ENCODE assay signal across 8 mouse cellular contexts in the genomic region with DNA sequence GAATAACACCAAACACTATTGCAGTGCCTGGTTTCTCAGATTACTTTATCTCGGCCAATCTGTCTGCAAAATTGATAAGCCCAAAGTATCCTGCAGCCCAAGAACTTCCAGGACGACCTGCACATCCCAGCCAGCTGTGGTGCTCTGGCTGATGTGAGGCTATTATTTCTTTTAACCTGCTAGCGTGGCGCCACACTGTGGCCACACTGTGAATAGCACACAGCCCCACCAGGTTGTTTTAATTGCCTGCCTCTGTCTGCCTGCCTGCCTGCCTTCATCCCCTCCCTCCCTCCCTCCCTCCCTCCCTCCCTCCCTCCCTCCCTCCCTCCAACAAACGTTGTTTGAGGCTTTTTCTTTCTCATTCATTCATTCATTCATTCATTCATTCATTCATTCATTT. TPM values are rescaled to one million over a fixed set of nuclear protein-coding genes. Genes with fewer than 3 reads are reported as not detected.
DNase-seq lines count a peak whose midpoint lies in the region; ATAC-seq lines count a peak whose summit lies in the region.

No protein-coding gene starts in this region.

- no peak overlapping the region for H3K4me3 ChIP-seq in hindbrain, embryonic 10.5 days
- H3K4me3 ChIP-seq in hindbrain, embryonic 12.5 days: no peak overlapping the region

- peaks cover 27% of the 10 kb centered on the region for H3K4me1 ChIP-seq in hindbrain, embryonic 10.5 days (replicated peaks)
- peaks cover 19% of the 10 kb centered on the region for H3K4me1 ChIP-seq in hindbrain, embryonic 12.5 days

- H3K36me3 ChIP-seq in hindbrain, embryonic 10.5 days: no peaks in the 10 kb centered on the region
- H3K36me3 ChIP-seq in hindbrain, embryonic 12.5 days: no peaks in the 10 kb centered on the region

- no peak overlapping the region for H3K27ac ChIP-seq in hindbrain, embryonic 10.5 days
- H3K27ac ChIP-seq in hindbrain, embryonic 12.5 days: no peak overlapping the region

- H3K9me3 ChIP-seq in hindbrain, embryonic 10.5 days: no peaks in the 10 kb centered on the region
- no peaks in the 10 kb centered on the region for H3K9me3 ChIP-seq in hindbrain, embryonic 12.5 days (replicated peaks)

- no peaks in the 10 kb centered on the region for H3K27me3 ChIP-seq in hindbrain, embryonic 10.5 days (ENCODE audit: insufficient read depth, poor library complexity, severe bottlenecking)
- no peaks in the 10 kb centered on the region for H3K27me3 ChIP-seq in hindbrain, embryonic 12.5 days

- no peak overlapping the region for H3K4me2 ChIP-seq in hindbrain, embryonic 12.5 days (replicated peaks)

- peak; percentile 75 for DNase-seq in hindbrain, embryonic 10.5 days (ENCODE audit: low spot score)
- DNase-seq in A20 (ENCODE audit: low read depth, low spot score): peak; percentile 63
- DNase-seq in T-cell, adult 2 months (ENCODE audit: low spot score): peak; percentile 66
- peak; percentile 56 to 82 for DNase-seq in kidney, postnatal 36 days
- DNase-seq in thymus, postnatal 36 days: peak; percentile 62 to 64

- WGBS in hindbrain, embryonic 10.5 days: 13% methylated on average over 5 of the region's 5 CpGs
- 17% methylated on average over 4 of the region's 5 CpGs for WGBS in hindbrain, embryonic 12.5 days

- no peak overlapping the region for H3K9ac ChIP-seq in hindbrain, embryonic 12.5 days

- ATAC-seq in hindbrain, embryonic 12.5 days (ENCODE audit: low FRiP score): no peak
- peak; percentile 77 for ATAC-seq in erythroblast, adult 5-6 weeks (replicated peaks; ENCODE audit: low FRiP score, poor library complexity, severe bottlenecking)
- peak; percentile 82 for ATAC-seq in neutrophil, adult 5-6 weeks (ENCODE audit: extremely low read depth, insufficient number of reproducible peaks, low FRiP score, poor library complexity, severe bottlenecking)

RNA-seq across cellular contexts. Expression of gene Moap1, which starts 10.1 kb away (rescaled TPM):
- 34.4 and 37.9 TPM in 2 replicates for polyA plus RNA-seq in hindbrain, embryonic 10.5 days (2016; fragmentation: Nextera tagmentation; extraction: Ambion mirVana)
- polyA plus RNA-seq in hindbrain, embryonic 12.5 days (2016; fragmentation: Nextera tagmentation; extraction: Ambion mirVana): 35.1 and 38.2 TPM in 2 replicates
- 0.84 and 2.1 TPM in 2 replicates for total RNA-seq in erythroblast, adult 5-6 weeks (2015; ENCODE audit: low replicate concordance)
- total RNA-seq in erythroblast, adult 5-6 weeks (2017; ENCODE audit: low replicate concordance): 2.0 and 2.2 TPM in 2 replicates
- total RNA-seq in neutrophil, adult 5-6 weeks (2017): 6.1 and 8.3 TPM in 2 replicates

RNA-seq across cellular contexts. Expression of gene Tmem251, which starts 10.2 kb away (rescaled TPM):
- 11.1 and 11.5 TPM in 2 replicates for polyA plus RNA-seq in hindbrain, embryonic 10.5 days (2016; fragmentation: Nextera tagmentation; extraction: Ambion mirVana)
- polyA plus RNA-seq in hindbrain, embryonic 12.5 days (2016; fragmentation: Nextera tagmentation; extraction: Ambion mirVana): 10.8 and 11.7 TPM in 2 replicates
- total RNA-seq in erythroblast, adult 5-6 weeks (2015; ENCODE audit: low replicate concordance): 4.4 and 4.6 TPM in 2 replicates
- 5.5 and 10.3 TPM in 2 replicates for total RNA-seq in erythroblast, adult 5-6 weeks (2017; ENCODE audit: low replicate concordance)
- total RNA-seq in neutrophil, adult 5-6 weeks (2017): 11.2 and 13.4 TPM in 2 replicates

RNA-seq across cellular contexts. Expression of gene Gm28051, which starts 24.2 kb away (rescaled TPM):
- polyA plus RNA-seq in hindbrain, embryonic 10.5 days (2016; fragmentation: Nextera tagmentation; extraction: Ambion mirVana): not detected in 2 replicates
- not detected in 2 replicates for polyA plus RNA-seq in hindbrain, embryonic 12.5 days (2016; fragmentation: Nextera tagmentation; extraction: Ambion mirVana)
- total RNA-seq in erythroblast, adult 5-6 weeks (2015; ENCODE audit: low replicate concordance): not detected in 2 replicates
- not detected in 2 replicates for total RNA-seq in erythroblast, adult 5-6 weeks (2017; ENCODE audit: low replicate concordance)
- not detected in 2 replicates for total RNA-seq in neutrophil, adult 5-6 weeks (2017)

RNA-seq across cellular contexts. Expression of gene Gon7, which starts 24.2 kb away (rescaled TPM):
- polyA plus RNA-seq in hindbrain, embryonic 10.5 days (2016; fragmentation: Nextera tagmentation; extraction: Ambion mirVana): 44.7 and 49.0 TPM in 2 replicates
- polyA plus RNA-seq in hindbrain, embryonic 12.5 days (2016; fragmentation: Nextera tagmentation; extraction: Ambion mirVana): 40.1 and 44.5 TPM in 2 replicates
- total RNA-seq in erythroblast, adult 5-6 weeks (2015; ENCODE audit: low replicate concordance): 5.0 and 9.6 TPM in 2 replicates
- 2.5 and 13.1 TPM in 2 replicates for total RNA-seq in erythroblast, adult 5-6 weeks (2017; ENCODE audit: low replicate concordance)
- 21.5 and 23.5 TPM in 2 replicates for total RNA-seq in neutrophil, adult 5-6 weeks (2017)

RNA-seq across cellular contexts. Expression of gene Ubr7, which starts 24.4 kb away (rescaled TPM):
- 52.3 and 62.8 TPM in 2 replicates for polyA plus RNA-seq in hindbrain, embryonic 10.5 days (2016; fragmentation: Nextera tagmentation; extraction: Ambion mirVana)
- polyA plus RNA-seq in hindbrain, embryonic 12.5 days (2016; fragmentation: Nextera tagmentation; extraction: Ambion mirVana): 42.0 and 45.4 TPM in 2 replicates
- total RNA-seq in erythroblast, adult 5-6 weeks (2015; ENCODE audit: low replicate concordance): 5.6 and 12.5 TPM in 2 replicates
- 15.2 and 18.3 TPM in 2 replicates for total RNA-seq in erythroblast, adult 5-6 weeks (2017; ENCODE audit: low replicate concordance)
- 21.4 and 28.6 TPM in 2 replicates for total RNA-seq in neutrophil, adult 5-6 weeks (2017)
